Mouse (Mus musculus) megakaryocyte, embryonic 14.5 days (primary cell): Measurements from ENCODE around the gene Lrg1. TPM values are rescaled to one million over a fixed set of nuclear protein-coding genes. Genes with fewer than 3 reads are reported as not detected.
"Not testable (repeated sequence)": the region's sequence is repeated elsewhere in the genome, so short reads cannot be mapped to it uniquely, and the experiment has no call there.

Source experiments
- H3K27me3 ChIP-seq: replicated peaks from 2 replicates; pipeline ENCODE3; 2012; ENCODE audit warnings: inconsistent platforms
- H3K36me3 ChIP-seq: replicated peaks from 2 replicates; pipeline ENCODE3; 2012; ENCODE audit warnings: low read length, inconsistent platforms, mixed read lengths
- H3K4me1 ChIP-seq: 2 replicates; pipeline ENCODE4 v1.6.1; 2012; ENCODE audit warnings: inconsistent platforms
- H3K4me3 ChIP-seq: replicated peaks from 2 replicates; pipeline ENCODE3; 2012; ENCODE audit warnings: moderate library complexity, mild to moderate bottlenecking, inconsistent platforms
- H3K9me3 ChIP-seq: 2 replicates; pipeline ENCODE4 v1.6.1; 2012; ENCODE audit warnings: inconsistent platforms
- FLI1 ChIP-seq: IDR thresholded peaks from 2 replicates; pipeline ENCODE4 v1.6.1; 2012; ENCODE audit warnings: low read length, inconsistent platforms, mixed read lengths
- GATA1 ChIP-seq: IDR thresholded peaks from 3 replicates; pipeline ENCODE4 v1.6.1; 2012; ENCODE audit warnings: mixed read lengths, low read length, inconsistent platforms, borderline replicate concordance
- polyA plus RNA-seq: library from polyadenylated mRNA; stranded (reverse); fragments of >175 nt; gene quantifications from 2 replicates; pipeline ENCODE4 v1.2.3, GENCODE M21; 2012; ENCODE audit warnings: low replicate concordance; ENCODE audit not compliant: insufficient read depth

Lrg1 gene
- polyA plus RNA-seq, 1 experiment, result 2.7 TPM

- TF ChIP-seq GATA1 (no peak), FLI1 (no peak)
- Histone ChIP-seq H3K36me3 (peaks cover 53% of the 10 kb centered on the region), H3K4me3 (no peak overlapping the region), H3K27me3 (peaks cover 11% of the 10 kb centered on the region), H3K9me3 (no peaks in the 10 kb centered on the region), H3K4me1 (peaks cover 24% of the 10 kb centered on the region)
Measured at GRCm38 (mm10) chr17:56111021-56111420, 10.8 kb downstream of the Lrg1 start.

DNA sequence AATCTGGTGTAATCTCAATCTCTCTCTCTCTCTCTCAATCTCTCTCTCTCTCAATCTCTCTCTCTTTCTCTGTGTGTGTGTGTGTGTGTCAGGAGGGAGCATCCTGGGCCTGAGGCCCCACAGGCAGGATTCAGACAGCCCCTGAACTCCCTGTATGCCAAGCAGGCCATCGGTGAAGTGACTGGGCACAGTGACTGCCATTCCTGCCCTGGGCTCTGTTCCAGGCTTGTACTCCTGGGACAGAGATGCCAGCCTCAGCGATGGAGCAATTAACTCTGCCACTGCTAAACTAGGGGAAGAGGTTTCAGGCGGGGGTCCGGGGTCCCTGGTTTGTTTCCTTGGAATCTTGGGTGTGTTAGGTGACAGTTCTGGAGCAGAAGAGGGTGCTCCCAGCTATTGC is 11.2 kb downstream of the Lrg1 start:
- Histone ChIP-seq H3K4me3 (no peak overlapping the region), H3K36me3 (peaks cover 53% of the 10 kb centered on the region)

DNA sequence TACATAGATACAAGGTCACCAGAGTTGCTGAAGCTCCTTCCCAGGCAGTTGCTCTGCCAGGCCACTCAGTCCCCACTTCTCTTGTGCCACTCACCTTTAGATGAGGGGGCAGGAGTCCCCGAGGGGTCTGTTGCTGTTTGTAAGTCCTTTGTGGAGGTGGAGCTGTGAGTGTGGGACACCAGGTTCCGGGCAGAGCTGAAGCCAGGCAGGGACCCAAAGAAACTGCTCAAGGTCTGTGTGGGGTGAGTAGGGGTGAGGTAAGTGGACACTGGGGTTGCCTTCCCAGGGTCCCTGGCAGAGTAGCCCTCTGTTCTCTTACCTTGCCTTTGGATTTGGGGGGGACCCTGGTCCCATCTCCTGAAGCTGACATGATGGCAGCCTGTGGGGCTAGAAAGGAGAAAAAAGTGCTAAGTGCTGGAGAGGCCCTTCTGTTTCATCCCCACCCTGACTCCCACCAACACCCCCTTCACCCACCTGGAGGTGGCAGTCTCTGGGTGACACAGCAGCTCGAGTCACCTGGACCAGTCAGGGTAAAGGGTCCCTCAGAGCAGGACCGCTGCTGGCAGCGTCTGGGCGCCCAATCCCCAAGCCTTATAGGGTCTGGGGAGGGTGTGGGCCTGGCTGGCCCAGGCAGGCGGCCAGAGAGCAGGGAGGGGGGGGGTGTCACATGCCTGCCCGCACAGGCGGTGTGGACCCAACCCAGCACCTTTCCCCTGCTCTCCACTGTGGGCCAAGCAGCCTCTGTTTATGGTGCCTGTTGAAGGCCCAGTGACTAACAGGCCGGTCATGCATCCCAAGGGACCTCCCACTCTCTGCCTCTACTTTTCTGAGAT is 12.4 kb downstream of the Lrg1 start, which contains the start of gene Plin4:
TSS of gene Plin4 (minus strand) at position 585 of the 833 bp plus-strand sequence.
- no peak within 1 kb of the TSS for H3K4me3 ChIP-seq
- no peak for TF ChIP-seq GATA1
- TF ChIP-seq FLI1, result no peak
- no peaks in the 10 kb centered on the region for H3K9me3 ChIP-seq
- H3K27me3 ChIP-seq, result no peaks in the 10 kb centered on the region
- peaks cover 17% of the 10 kb centered on the region for H3K4me1 ChIP-seq
- H3K36me3 ChIP-seq, result peaks cover 53% of the 10 kb centered on the region

More for the DNA sequence above, 11.2 kb downstream of the Lrg1 start:
- TF ChIP-seq FLI1 (no peak), GATA1 (no peak)
- H3K27me3 ChIP-seq, result peaks cover 7% of the 10 kb centered on the region
- H3K4me1 ChIP-seq, result peaks cover 24% of the 10 kb centered on the region
- no peaks in the 10 kb centered on the region for H3K9me3 ChIP-seq

DNA sequence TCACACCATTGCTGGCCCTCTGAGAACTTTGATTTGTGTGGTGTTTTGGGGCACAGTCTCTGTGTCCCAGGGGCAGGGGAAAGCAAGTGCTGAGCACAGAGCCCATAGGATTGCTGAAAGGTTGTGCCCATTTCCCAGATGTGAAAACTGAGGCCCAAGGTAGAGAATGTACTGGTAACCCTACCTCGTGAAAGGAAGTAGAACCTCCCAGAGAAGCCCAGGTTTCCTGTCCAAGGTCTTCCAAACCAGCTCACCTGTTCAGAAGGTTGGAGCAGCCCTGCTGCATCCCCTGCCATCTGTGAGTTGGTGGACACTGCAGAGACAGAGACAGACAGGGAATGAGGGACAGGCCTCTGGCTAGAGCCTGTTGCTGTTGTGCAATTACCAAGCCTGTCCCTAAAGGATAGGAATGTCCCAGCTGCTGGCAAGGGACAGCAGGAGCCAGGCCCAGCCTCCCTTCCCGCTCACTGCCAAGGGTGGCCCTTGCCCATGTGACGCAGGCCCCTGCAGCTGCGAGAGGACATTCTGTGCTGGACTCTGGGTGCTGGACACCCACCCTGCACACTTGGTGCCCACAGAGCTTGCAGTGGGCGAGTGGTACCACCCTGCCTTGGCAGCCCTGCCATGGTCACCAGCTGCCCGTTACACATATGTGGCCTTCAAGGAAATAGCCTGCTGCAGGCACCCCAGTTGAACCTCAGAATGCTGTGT is 13.3 kb downstream of the Lrg1 start:
- peaks cover 59% of the 10 kb centered on the region for H3K36me3 ChIP-seq
- no peaks in the 10 kb centered on the region for H3K9me3 ChIP-seq
- no peak overlapping the region for H3K4me3 ChIP-seq
- no peaks in the 10 kb centered on the region for H3K27me3 ChIP-seq
- no peak for TF ChIP-seq GATA1
- H3K4me1 ChIP-seq, result peaks cover 13% of the 10 kb centered on the region

DNA sequence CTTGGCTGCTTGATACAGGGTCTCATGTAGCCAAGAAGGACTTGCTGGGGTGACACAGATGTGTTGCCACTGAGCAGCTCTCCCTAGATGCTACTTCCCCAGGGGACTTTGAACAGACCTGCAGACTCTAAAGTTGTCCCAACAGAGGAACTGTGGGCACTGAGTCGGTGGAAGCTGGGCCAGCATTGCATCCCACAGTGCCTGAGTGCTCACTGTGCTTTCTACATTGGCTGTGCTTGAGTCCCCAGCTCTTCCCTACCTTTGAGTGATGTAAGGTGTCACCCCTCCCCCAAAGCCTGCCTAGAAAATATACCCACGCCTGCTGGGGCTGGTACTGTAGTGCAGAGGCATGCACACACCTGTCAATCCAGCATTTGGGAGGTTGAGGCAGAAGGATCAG is 14.1 kb downstream of the Lrg1 start:
- Histone ChIP-seq H3K4me1 (peaks cover 13% of the 10 kb centered on the region), H3K4me3 (no peak overlapping the region), H3K36me3 (peaks cover 62% of the 10 kb centered on the region), H3K9me3 (no peaks in the 10 kb centered on the region), H3K27me3 (no peaks in the 10 kb centered on the region)
- no peak for TF ChIP-seq FLI1

- H3K27me3 ChIP-seq, result no peaks in the 10 kb centered on the region
- H3K4me1 ChIP-seq, result peaks cover 19% of the 10 kb centered on the region
- TF ChIP-seq FLI1 (no peak), GATA1 (no peak)
- H3K4me3 ChIP-seq, result no peak overlapping the region
- H3K9me3 ChIP-seq, result no peaks in the 10 kb centered on the region
- H3K36me3 ChIP-seq, result peaks cover 62% of the 10 kb centered on the region
Measured at GRCm38 (mm10) chr17:56106981-56107380, 14.8 kb downstream of the Lrg1 start.

DNA sequence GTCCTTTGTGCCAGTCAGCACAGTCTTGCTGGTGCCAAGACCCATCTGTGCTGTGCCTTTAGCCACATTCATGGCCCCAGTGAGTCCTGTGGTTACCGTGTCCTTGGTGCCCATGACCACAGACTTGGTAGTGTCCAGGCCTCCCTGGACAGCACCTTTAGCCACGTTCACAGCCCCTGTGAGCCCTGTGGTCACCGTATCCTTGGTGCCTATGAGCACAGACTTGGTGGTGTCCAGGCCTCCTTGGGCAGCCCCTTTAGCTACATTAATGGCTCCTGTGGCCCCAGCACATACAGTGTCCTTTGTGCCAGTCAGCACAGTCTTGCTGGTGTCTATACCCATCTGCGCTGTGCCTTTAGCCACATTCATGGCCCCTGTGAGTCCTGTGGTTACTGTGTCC is 15.4 kb downstream of the Lrg1 start:
- not testable (repeated sequence) for H3K27me3 ChIP-seq, H3K4me3 ChIP-seq, H3K9me3 ChIP-seq
- peaks cover 66% of the 10 kb centered on the region for H3K36me3 ChIP-seq
- peaks cover 22% of the 10 kb centered on the region for H3K4me1 ChIP-seq

DNA sequence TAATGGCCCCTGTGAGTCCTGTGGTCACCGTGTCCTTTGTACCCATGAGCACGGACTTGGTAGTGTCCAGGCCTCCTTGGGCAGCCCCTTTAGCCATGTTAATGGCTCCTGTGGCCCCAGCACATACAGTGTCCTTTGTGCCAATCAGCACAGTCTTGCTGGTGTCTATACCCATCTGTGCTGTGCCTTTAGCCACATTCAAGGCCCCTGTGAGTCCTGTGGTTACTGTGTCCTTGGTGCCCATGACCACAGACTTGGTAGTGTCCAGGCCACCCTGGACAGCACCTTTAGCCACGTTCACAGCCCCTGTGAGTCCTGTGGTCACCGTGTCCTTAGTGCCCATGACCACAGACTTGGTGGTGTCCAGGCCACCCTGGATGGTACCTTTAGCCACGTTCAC is 17.0 kb downstream of the Lrg1 start:
- not testable (repeated sequence) for H3K4me3 ChIP-seq, H3K27me3 ChIP-seq, H3K9me3 ChIP-seq
- Histone ChIP-seq H3K36me3 (peaks cover 73% of the 10 kb centered on the region), H3K4me1 (peaks cover 30% of the 10 kb centered on the region)

DNA sequence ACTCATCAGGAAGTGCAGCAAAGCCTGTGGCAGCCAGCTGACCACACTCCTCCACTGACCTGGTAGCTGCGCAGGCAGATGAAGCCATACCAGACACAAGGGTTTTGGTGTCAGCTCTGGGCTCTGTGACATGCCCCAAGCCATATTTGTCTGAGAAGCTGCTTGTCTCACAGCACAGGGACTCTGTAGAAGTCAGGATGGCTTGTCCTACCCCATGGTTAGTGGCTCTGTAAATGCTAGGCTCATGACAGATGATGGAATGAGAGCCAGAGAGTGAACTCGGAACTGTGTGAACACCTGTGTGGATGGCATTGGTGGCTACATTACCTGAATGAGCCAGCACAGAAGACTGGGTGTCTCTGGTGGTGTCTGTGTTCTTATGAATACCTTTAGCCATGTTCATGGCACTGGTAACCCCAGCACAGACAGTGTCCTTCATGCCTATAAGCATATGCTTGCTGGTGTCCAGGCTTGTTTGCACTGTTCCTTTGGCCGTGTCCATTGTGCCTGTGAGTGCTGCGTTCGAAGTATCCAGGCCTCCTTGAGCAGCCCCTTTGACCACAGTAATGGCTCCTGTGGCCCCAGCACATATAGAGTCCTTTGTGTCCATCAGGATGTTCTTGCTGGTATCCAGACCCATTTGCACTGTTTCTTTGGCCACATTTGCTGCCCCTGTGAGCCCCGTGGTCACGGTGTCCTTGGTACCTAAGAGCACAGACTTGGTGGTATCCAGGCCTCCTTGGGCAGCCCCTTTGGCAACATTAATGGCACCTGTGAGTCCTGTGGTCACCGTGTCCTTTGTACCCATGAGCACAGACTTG is 18.1 kb downstream of the Lrg1 start:
- H3K9me3 ChIP-seq, result no peaks in the 10 kb centered on the region
- TF ChIP-seq FLI1 (no peak), GATA1 (no peak)
- no peaks in the 10 kb centered on the region for H3K27me3 ChIP-seq
- peaks cover 30% of the 10 kb centered on the region for H3K4me1 ChIP-seq
- H3K4me3 ChIP-seq, result no peak overlapping the region
- H3K36me3 ChIP-seq, result peaks cover 72% of the 10 kb centered on the region

- Histone ChIP-seq H3K4me1 (peaks cover 30% of the 10 kb centered on the region), H3K9me3 (no peaks in the 10 kb centered on the region), H3K27me3 (no peaks in the 10 kb centered on the region), H3K36me3 (peaks cover 72% of the 10 kb centered on the region), H3K4me3 (no peak overlapping the region)
- TF ChIP-seq GATA1 (no peak), FLI1 (no peak)
Measured at GRCm38 (mm10) chr17:56102927-56103326, 18.9 kb downstream of the Lrg1 start.
